Mouse (Mus musculus) MEL (cell line): Measurements from ENCODE around the gene Zfand3. TPM values are rescaled to one million over a fixed set of nuclear protein-coding genes. Genes with fewer than 3 reads are reported as not detected.

ENCODE experiments used
- DNase-seq: peaks from one replicate; pipeline ENCODE4 v3.0.0; 2011; ENCODE audit warnings: low read depth, low spot score
- H3K27ac ChIP-seq: 2 replicates; pipeline ENCODE4 v1.5.1; 2012; ENCODE audit warnings: low read depth, mild to moderate bottlenecking, control low read depth, low read length, moderate library complexity; ENCODE audit not compliant: control insufficient read depth
- H3K27me3 ChIP-seq, 2 experiments: fragments of 150-350 bp in 1 of 2; sonication (generic) in 1 of 2; 2 replicates each; pipeline ENCODE4 v1.6.1; 2012; ENCODE audit warnings: low read length in 2 of 2, mild to moderate bottlenecking in 2 of 2, improper control_type of control experiment in 1 of 2, moderate library complexity in 1 of 2; ENCODE audit not compliant: insufficient read depth in 2 of 2, control insufficient read depth in 1 of 2
- H3K36me3 ChIP-seq, 2 experiments: 2 replicates each; pipeline ENCODE4 v1.6.1; 2012 to 2014; ENCODE audit warnings: low read length in 2 of 2, improper control_type of control experiment in 1 of 2, inconsistent platforms in 1 of 2, mild to moderate bottlenecking in 1 of 2; ENCODE audit not compliant: insufficient read depth in 2 of 2, control insufficient read depth in 1 of 2
- H3K4me1 ChIP-seq, 2 experiments: fragments of 150-350 bp in 1 of 2; sonication (generic) in 1 of 2; 2 replicates each; pipeline ENCODE4 v1.6.1; 2012; ENCODE audit warnings: low read length in 2 of 2, improper control_type of control experiment in 1 of 2, mild to moderate bottlenecking in 1 of 2; ENCODE audit not compliant: insufficient read depth in 2 of 2, control insufficient read depth in 1 of 2
- H3K4me3 ChIP-seq, 2 experiments: fragments of 150-350 bp in 1 of 2; sonication (generic) in 1 of 2; 2 replicates each; pipeline ENCODE4 v1.5.1; 2012; ENCODE audit warnings: low read depth in 2 of 2, low read length in 2 of 2, mild to moderate bottlenecking in 2 of 2, moderate library complexity in 2 of 2, control low read depth in 1 of 2, improper control_type of control experiment in 1 of 2; ENCODE audit not compliant: control insufficient read depth in 1 of 2, insufficient read depth in 1 of 2
- H3K79me2 ChIP-seq: 2 replicates; pipeline ENCODE4 v1.6.1; 2012; ENCODE audit warnings: mild to moderate bottlenecking, low read length, moderate library complexity; ENCODE audit not compliant: control insufficient read depth, poor library complexity, insufficient read depth
- H3K9ac ChIP-seq: 2 replicates; pipeline ENCODE4 v1.6.1; 2012; ENCODE audit warnings: low read depth, mild to moderate bottlenecking, control low read depth, low read length, moderate library complexity; ENCODE audit not compliant: control insufficient read depth, poor library complexity, severe bottlenecking
- H3K9me3 ChIP-seq: fragments of 150-350 bp; sonication (generic); replicated peaks from 2 replicates; pipeline ENCODE4 v1.6.1; 2012; ENCODE audit warnings: mild to moderate bottlenecking, low read length, improper control_type of control experiment, moderate library complexity; ENCODE audit not compliant: insufficient read depth
- CTCF ChIP-seq, 3 experiments: IDR thresholded peaks in 2 of 3; conservative IDR thresholded peaks in 1 of 3; 2 replicates each; pipeline ENCODE4 v1.5.1; 2011 to 2012; ENCODE audit warnings: low read length in 3 of 3, low read depth in 2 of 3, mild to moderate bottlenecking in 2 of 3, improper control_type of control experiment in 1 of 3, inconsistent platforms in 1 of 3, mixed read lengths in 1 of 3, moderate library complexity in 1 of 3; ENCODE audit not compliant: control insufficient read depth in 1 of 3, insufficient read depth in 1 of 3, poor library complexity in 1 of 3, severe bottlenecking in 1 of 3
- ELF1 ChIP-seq: IDR thresholded peaks from 2 replicates; pipeline ENCODE4 v1.6.1; 2014; ENCODE audit warnings: low read depth, mild to moderate bottlenecking, inconsistent platforms, low read length, improper control_type of control experiment, moderate library complexity
- EP300 ChIP-seq, 2 experiments: IDR thresholded peaks; 2 replicates each; pipeline ENCODE4 v1.6.1; 2011; ENCODE audit warnings: improper control_type of control experiment in 2 of 2, low read length in 2 of 2, low read depth in 1 of 2, mild to moderate bottlenecking in 1 of 2
- ETS1 ChIP-seq: IDR thresholded peaks from 2 replicates; pipeline ENCODE4 v1.6.1; 2012; ENCODE audit warnings: low read depth, mild to moderate bottlenecking, inconsistent platforms, low read length, improper control_type of control experiment, moderate library complexity
- GABPA ChIP-seq: IDR thresholded peaks from 2 replicates; pipeline ENCODE4 v1.6.1; 2012; ENCODE audit warnings: low read depth, mild to moderate bottlenecking, inconsistent platforms, low read length, improper control_type of control experiment, moderate library complexity
- MAZ ChIP-seq: IDR thresholded peaks from 2 replicates; pipeline ENCODE4 v1.6.1; 2012; ENCODE audit warnings: low read depth, mild to moderate bottlenecking, inconsistent platforms, low read length, improper control_type of control experiment
- MYB ChIP-seq: IDR thresholded peaks from 2 replicates; pipeline ENCODE4 v1.6.1; 2011; ENCODE audit warnings: mild to moderate bottlenecking, low read depth, low read length, improper control_type of control experiment
- NELFE ChIP-seq: IDR thresholded peaks from 2 replicates; pipeline ENCODE4 v1.6.1; 2011; ENCODE audit warnings: low read depth, low read length, improper control_type of control experiment
- NRF1 ChIP-seq: IDR thresholded peaks from 2 replicates; pipeline ENCODE4 v1.6.1; 2014; ENCODE audit warnings: low read depth, mild to moderate bottlenecking, inconsistent platforms, low read length, improper control_type of control experiment, moderate library complexity; ENCODE audit not compliant: poor library complexity, insufficient read depth, severe bottlenecking
- RAD21 ChIP-seq: IDR thresholded peaks from 2 replicates; pipeline ENCODE4 v1.6.1; 2011; ENCODE audit warnings: mild to moderate bottlenecking, low read depth, low read length, improper control_type of control experiment
- SMC3 ChIP-seq: IDR thresholded peaks from 2 replicates; pipeline ENCODE4 v1.6.1; 2011; ENCODE audit warnings: low read depth, low read length, improper control_type of control experiment
- TCF12 ChIP-seq: IDR thresholded peaks from 2 replicates; pipeline ENCODE4 v1.6.1; 2014; ENCODE audit warnings: low read depth, mild to moderate bottlenecking, inconsistent platforms, low read length, improper control_type of control experiment, moderate library complexity
- ZMIZ1 ChIP-seq: IDR thresholded peaks from 2 replicates; pipeline ENCODE4 v1.6.1; 2012; ENCODE audit warnings: low read depth, mild to moderate bottlenecking, inconsistent platforms, low read length, improper control_type of control experiment, moderate library complexity
- polyA plus RNA-seq, 2 experiments: library from polyadenylated mRNA; stranded (reverse) in 1 of 2; unstranded in 1 of 2; fragments of >175 nt in 1 of 2; fragments of >200 nt in 1 of 2; gene quantifications; 2 replicates each; pipeline versions ENCODE4 v1.2.1 to v1.2.4; 2012; ENCODE audit warnings: low replicate concordance in 2 of 2, low read depth in 1 of 2; ENCODE audit not compliant: insufficient read length in 2 of 2, insufficient read depth in 1 of 2, missing spikeins in 1 of 2
- total RNA-seq: library from RNA; depleted of rRNA; stranded (reverse); fragments of 300-350 nt; gene quantifications from 2 replicates; pipeline ENCODE4 v1.2.3, GENCODE M21; 2012

The Zfand3 gene
- total and polyA plus RNA-seq, 3 experiments, result 28.3 to 48.8 TPM; not detected in 1

DNA sequence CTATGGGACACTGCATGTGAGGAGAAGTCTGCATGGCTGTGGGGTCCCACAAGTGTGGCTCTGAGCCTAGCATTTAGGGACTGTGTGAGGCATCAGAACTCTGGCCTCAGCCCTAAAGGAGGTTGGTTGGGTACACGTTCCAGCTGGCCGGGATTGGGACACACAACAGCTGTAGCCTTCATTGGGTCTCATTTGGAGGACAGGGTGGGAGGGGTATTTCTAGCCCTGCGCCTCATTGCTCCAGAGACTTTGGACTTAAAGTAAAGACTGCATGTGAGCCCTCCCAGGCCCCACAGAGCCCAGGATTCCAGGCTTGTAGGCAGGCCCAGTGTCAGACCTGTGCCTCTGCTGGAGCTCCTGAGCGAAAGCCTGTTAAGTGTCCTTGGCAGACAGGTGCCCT lies 225.9 kb downstream of the Zfand3 start:
- H3K9ac ChIP-seq, result no peak overlapping the region
- no peaks in the 10 kb centered on the region for H3K79me2 ChIP-seq
- no peaks in the 10 kb centered on the region for H3K27me3 ChIP-seq
- no peak for TF ChIP-seq GABPA
- no peak overlapping the region for H3K4me3 ChIP-seq
- no peak overlapping the region for H3K27ac ChIP-seq
- no peaks in the 10 kb centered on the region for H3K36me3 ChIP-seq
- DNase-seq, result no peak
- no peaks in the 10 kb centered on the region for H3K9me3 ChIP-seq
- H3K4me1 ChIP-seq, result no peaks in the 10 kb centered on the region

DNA sequence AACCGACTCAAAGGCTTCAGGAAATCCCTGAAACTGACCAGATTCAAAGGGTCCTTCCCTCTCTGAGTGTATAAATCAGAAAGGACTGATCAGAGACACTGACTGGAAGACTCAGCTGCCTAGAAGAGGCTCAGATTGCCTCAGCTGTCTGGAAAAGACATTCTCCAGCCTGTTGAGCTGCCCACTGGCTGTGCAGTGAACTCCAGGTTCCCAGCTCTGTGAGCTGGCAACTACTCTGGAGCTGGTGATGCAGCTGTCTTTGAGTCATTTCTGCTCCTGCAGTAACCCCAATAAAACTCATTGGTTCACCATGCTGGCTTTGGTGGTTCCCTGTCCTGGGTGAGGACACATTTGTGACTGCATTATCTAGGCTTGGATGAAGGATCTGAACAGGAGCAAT lies 226.9 kb downstream of the Zfand3 start:
- Histone ChIP-seq H3K79me2 (no peaks in the 10 kb centered on the region), H3K9me3 (no peaks in the 10 kb centered on the region), H3K36me3 (no peaks in the 10 kb centered on the region), H3K4me3 (no peak overlapping the region), H3K9ac (no peak overlapping the region), H3K27me3 (no peaks in the 10 kb centered on the region), H3K4me1 (no peaks in the 10 kb centered on the region), H3K27ac (no peak overlapping the region)
- no peak for TF ChIP-seq TCF12
- TF ChIP-seq ZMIZ1, result no peak
- TF ChIP-seq ELF1, result no peak
- TF ChIP-seq NELFE, result no peak
- TF ChIP-seq ETS1, result no peak
- TF ChIP-seq NRF1, result no peak
- no peak for TF ChIP-seq EP300 (IDR thresholded peaks at IDR 0.05; ENCODE audit: low read depth in 1 of 2, low read length in 2 of 2)
- TF ChIP-seq MYB, result no peak
- no peak for DNase-seq

DNA sequence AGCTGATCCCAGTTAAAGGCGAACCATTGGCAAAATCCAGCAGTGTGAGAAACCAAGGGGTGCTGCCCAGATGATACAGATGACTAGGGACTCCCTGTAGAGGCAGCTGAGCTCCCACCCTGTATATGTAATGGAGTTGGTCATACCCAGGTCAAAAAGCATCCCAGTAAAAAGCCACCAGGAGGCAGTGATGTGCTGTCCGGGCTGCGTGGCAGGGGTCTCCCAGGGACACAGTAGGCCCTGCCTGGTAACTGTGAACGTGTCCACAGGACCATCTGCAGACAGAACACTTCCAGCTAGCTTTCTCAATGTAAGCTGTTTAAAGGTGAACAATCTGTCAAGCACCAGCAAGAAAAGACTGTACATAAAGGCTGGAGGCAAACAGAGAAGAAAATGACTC lies 228.2 kb downstream of the Zfand3 start:
- H3K27me3 ChIP-seq, result no peaks in the 10 kb centered on the region
- DNase-seq, result no peak
- no peak overlapping the region for H3K9ac ChIP-seq
- H3K4me3 ChIP-seq, result no peak overlapping the region
- TF ChIP-seq CTCF (IDR thresholded peaks at IDR 0.05 in 2 of 3, conservative IDR thresholded peaks at IDR 0.05 in 1 of 3; ENCODE audit: control insufficient read depth in 1 of 3, insufficient read depth in 1 of 3, low read depth in 2 of 3, low read length in 3 of 3, poor library complexity in 1 of 3, severe bottlenecking in 1 of 3), result peak in 2 of 3 experiments; percentile 35 to 43; a peak in 4 of 6 replicates
- peak; percentile 42 for TF ChIP-seq RAD21
- peak; percentile 60 for TF ChIP-seq SMC3
- TF ChIP-seq MYB, result no peak
- TF ChIP-seq MAZ, result no peak
- H3K36me3 ChIP-seq, result no peaks in the 10 kb centered on the region
- H3K9me3 ChIP-seq, result no peaks in the 10 kb centered on the region
- H3K27ac ChIP-seq, result no peak overlapping the region
- H3K4me1 ChIP-seq, result no peaks in the 10 kb centered on the region
- no peaks in the 10 kb centered on the region for H3K79me2 ChIP-seq
